Mouse (Mus musculus) testis, adult 2 months (tissue): ENCODE data around the gene Ugt2b35.
"Not testable (repeated sequence)": the region's sequence is repeated elsewhere in the genome, so short reads cannot be mapped to it uniquely, and the experiment has no call there.

Source experiments
- CTCF ChIP-seq: fragments of 200-500 bp; IDR thresholded peaks from 2 replicates; pipeline ENCODE4 v1.5.1; 2012; ENCODE audit warnings: low read depth, mild to moderate bottlenecking, inconsistent platforms, low read length, moderate library complexity; ENCODE audit not compliant: control insufficient read depth, insufficient read depth, insufficient replicate concordance
- POLR2A ChIP-seq: fragments of 200-500 bp; IDR thresholded peaks from 2 replicates; pipeline ENCODE4 v1.6.1; 2012; ENCODE audit warnings: low read depth, mild to moderate bottlenecking, inconsistent platforms, low read length, moderate library complexity; ENCODE audit not compliant: control insufficient read depth

DNA sequence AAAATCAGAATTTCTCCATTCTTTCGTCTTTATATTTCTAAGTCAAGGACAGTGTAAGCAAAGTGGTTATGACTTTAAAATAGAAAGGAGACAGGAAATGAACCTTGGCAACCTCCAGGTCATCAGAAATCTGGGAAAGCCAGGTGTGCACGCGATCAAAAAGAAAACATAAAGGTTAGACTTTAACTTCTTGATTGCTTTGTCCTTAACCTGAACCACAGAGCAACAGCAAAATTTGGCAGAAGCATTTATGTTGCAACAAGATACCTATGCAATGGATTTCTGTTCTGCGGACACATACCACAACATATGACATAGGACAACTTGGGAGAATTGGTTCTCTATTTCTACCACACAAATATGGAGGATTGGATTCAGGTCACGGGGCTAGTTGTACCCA is 33.4 kb upstream of the Ugt2b35 start:
- not testable (repeated sequence) for TF ChIP-seq POLR2A, CTCF
